Mouse (Mus musculus): ENCODE results near the gene Gm5414. TPM values are rescaled to one million over a fixed set of nuclear protein-coding genes. Genes with fewer than 3 reads are reported as not detected.

Gene Gm5414
- polyA plus RNA-seq, 1 experiment from 2014 or later: not detected

GRCm38 (mm10) chr15:101581701-101582100, 46.3 kb downstream of the Gm5414 start:
- no peak overlapping the region for H3K9ac ChIP-seq (replicated peaks; ENCODE audit: low read length)
- no peak overlapping the region for H3K4me2 ChIP-seq (ENCODE audit: low read depth, low read length)

GRCm38 (mm10) chr15:101575506-101575905, 52.5 kb downstream of the Gm5414 start:
- DNase-seq (ENCODE audit: low spot score) (no peak), ATAC-seq (replicated peaks; ENCODE audit: insufficient number of reproducible peaks, low FRiP score, low TSS enrichment, low read depth) (no peak)
- Histone ChIP-seq H3K27ac (replicated peaks; ENCODE audit: low read depth, low read length) (no peak overlapping the region), H3K9me3 (replicated peaks; ENCODE audit: control insufficient read depth, low read length) (no peaks in the 10 kb centered on the region), H3K9ac (replicated peaks; ENCODE audit: low read length) (no peak overlapping the region), H3K4me2 (ENCODE audit: low read depth, low read length) (no peak overlapping the region), H3K4me1 (ENCODE audit: control insufficient read depth, insufficient read depth, low read length) (no peaks in the 10 kb centered on the region), H3K36me3 (replicated peaks; ENCODE audit: control insufficient read depth, insufficient read depth, low read depth, low read length) (no peaks in the 10 kb centered on the region), H3K27me3 (ENCODE audit: control insufficient read depth, insufficient read depth, low read length) (no peaks in the 10 kb centered on the region), H3K4me3 (ENCODE audit: low read depth, low read length) (no peak overlapping the region)
- WGBS: 82% methylated on average over 5 of the region's 5 CpGs

More at GRCm38 (mm10) chr15:101581701-101582100, 46.3 kb downstream of the Gm5414 start:
- no peaks in the 10 kb centered on the region for H3K9me3 ChIP-seq (replicated peaks; ENCODE audit: control insufficient read depth, low read length)
- H3K36me3 ChIP-seq (replicated peaks; ENCODE audit: control insufficient read depth, insufficient read depth, low read depth, low read length): no peaks in the 10 kb centered on the region
- 66% methylated on average over 3 of the region's 3 CpGs for WGBS
- no peaks in the 10 kb centered on the region for H3K4me1 ChIP-seq (ENCODE audit: control insufficient read depth, insufficient read depth, low read length)
- H3K27me3 ChIP-seq (ENCODE audit: control insufficient read depth, insufficient read depth, low read length): no peaks in the 10 kb centered on the region
- H3K27ac ChIP-seq (replicated peaks; ENCODE audit: low read depth, low read length): no peak overlapping the region
- no peak overlapping the region for H3K4me3 ChIP-seq (ENCODE audit: low read depth, low read length)
- DNase-seq (ENCODE audit: low spot score): no peak
- ATAC-seq (replicated peaks; ENCODE audit: insufficient number of reproducible peaks, low FRiP score, low TSS enrichment, low read depth): no peak

Small RNAs within 50 kb of the gene (microRNA-seq; reads per million reads assigned to microRNA genes)
- not detected for gene Gm44383 (ENCODE audit: borderline number of aligned reads)
- not detected for gene Gm44479 (ENCODE audit: borderline number of aligned reads)

Other genes starting within 250 kb of the Gm5414 start
- gene Krt7, start 217.1 kb downstream of the Gm5414 start, polyA plus RNA-seq (2014; fragmentation: Nextera tagmentation; extraction: Ambion mirVana): 9.4 and 11.2 TPM in 2 replicates
- gene Krt87, start 189.4 kb downstream of the Gm5414 start, polyA plus RNA-seq (2014; fragmentation: Nextera tagmentation; extraction: Ambion mirVana): 0.27 TPM in 1 of 2 replicates, not detected in the other
- not detected in 2 replicates for gene Krt88, start 180.4 kb downstream of the Gm5414 start, polyA plus RNA-seq (2014; fragmentation: Nextera tagmentation; extraction: Ambion mirVana)
- not detected in 2 replicates for gene Krt81, start 164.4 kb downstream of the Gm5414 start, polyA plus RNA-seq (2014; fragmentation: Nextera tagmentation; extraction: Ambion mirVana)
- gene Krt86, start 154.7 kb downstream of the Gm5414 start, polyA plus RNA-seq (2014; fragmentation: Nextera tagmentation; extraction: Ambion mirVana): not detected in 2 replicates
- gene Krt83, start 136.7 kb downstream of the Gm5414 start, polyA plus RNA-seq (2014; fragmentation: Nextera tagmentation; extraction: Ambion mirVana): not detected in 2 replicates
- gene Gm49425, start 110.9 kb downstream of the Gm5414 start, polyA plus RNA-seq (2014; fragmentation: Nextera tagmentation; extraction: Ambion mirVana): not detected in 2 replicates
- not detected in 2 replicates for gene Krt84, start 95.4 kb downstream of the Gm5414 start, polyA plus RNA-seq (2014; fragmentation: Nextera tagmentation; extraction: Ambion mirVana)
- not detected in 2 replicates for gene Krt82, start 77.5 kb downstream of the Gm5414 start, polyA plus RNA-seq (2014; fragmentation: Nextera tagmentation; extraction: Ambion mirVana)
- gene Krt90, start 65.2 kb downstream of the Gm5414 start, polyA plus RNA-seq (2014; fragmentation: Nextera tagmentation; extraction: Ambion mirVana): 0.36 and 0.89 TPM in 2 replicates
- gene Krt75, start 54.3 kb downstream of the Gm5414 start, polyA plus RNA-seq (2014; fragmentation: Nextera tagmentation; extraction: Ambion mirVana): 0.06 and 0.17 TPM in 2 replicates
- gene Gm5478, start 19.2 kb upstream of the Gm5414 start, polyA plus RNA-seq (2014; fragmentation: Nextera tagmentation; extraction: Ambion mirVana): not detected in 2 replicates
- gene Krt6b, start 52.1 kb upstream of the Gm5414 start, polyA plus RNA-seq (2014; fragmentation: Nextera tagmentation; extraction: Ambion mirVana): not detected in 2 replicates
- gene Krt6a, start 66.1 kb upstream of the Gm5414 start, polyA plus RNA-seq (2014; fragmentation: Nextera tagmentation; extraction: Ambion mirVana): 0.18 and 0.31 TPM in 2 replicates
- 6.6 and 7.3 TPM in 2 replicates for gene Krt5, start 84.7 kb upstream of the Gm5414 start, polyA plus RNA-seq (2014; fragmentation: Nextera tagmentation; extraction: Ambion mirVana)
- gene Krt71, start 114.9 kb upstream of the Gm5414 start, polyA plus RNA-seq (2014; fragmentation: Nextera tagmentation; extraction: Ambion mirVana): not detected in 2 replicates
- not detected in 2 replicates for gene Krt72, start 158.3 kb upstream of the Gm5414 start, polyA plus RNA-seq (2014; fragmentation: Nextera tagmentation; extraction: Ambion mirVana)
- gene Krt73, start 174.2 kb upstream of the Gm5414 start, polyA plus RNA-seq (2014; fragmentation: Nextera tagmentation; extraction: Ambion mirVana): not detected in 2 replicates
- not detected in 2 replicates for gene Krt2, start 190.0 kb upstream of the Gm5414 start, polyA plus RNA-seq (2014; fragmentation: Nextera tagmentation; extraction: Ambion mirVana)
- gene Krt1, start 222.6 kb upstream of the Gm5414 start, polyA plus RNA-seq (2014; fragmentation: Nextera tagmentation; extraction: Ambion mirVana): 1.3 and 1.7 TPM in 2 replicates
- gene Krt77, start 241.5 kb upstream of the Gm5414 start, polyA plus RNA-seq (2014; fragmentation: Nextera tagmentation; extraction: Ambion mirVana): not detected in 2 replicates